Mouse (Mus musculus): ENCODE measurements around the gene Fam92b. TPM values are rescaled to one million over a fixed set of nuclear protein-coding genes. Genes with fewer than 3 reads are reported as not detected.
A peak's percentile ranks its signal among the peaks of the same experiment; 100 is the strongest.

Gene Fam92b
- total RNA-seq, 2 experiments from 2014 or later: not detected

DNA sequence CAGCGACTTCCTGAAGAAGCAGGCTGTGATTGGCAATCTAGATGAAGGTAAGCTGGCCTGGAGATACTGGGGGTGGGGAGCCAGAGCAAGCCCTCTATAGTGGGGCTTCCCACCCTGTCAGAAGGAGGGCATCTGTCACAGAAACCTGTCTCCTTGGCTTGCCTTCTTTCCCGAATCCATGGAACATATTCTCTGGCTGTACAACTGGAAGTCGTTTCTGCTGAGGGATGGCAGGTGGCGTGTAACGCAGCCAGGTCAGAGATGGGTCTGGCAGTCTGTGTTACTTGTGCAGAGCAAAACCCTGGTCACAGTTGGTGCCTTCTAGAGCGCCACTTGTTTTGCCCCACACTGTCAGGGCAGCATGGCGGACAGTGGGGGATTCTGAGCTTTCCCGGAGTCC, 16.9 kb downstream of the Fam92b start:
- no peak for DNase-seq (ENCODE audit: low spot score in 2 of 2)

DNA sequence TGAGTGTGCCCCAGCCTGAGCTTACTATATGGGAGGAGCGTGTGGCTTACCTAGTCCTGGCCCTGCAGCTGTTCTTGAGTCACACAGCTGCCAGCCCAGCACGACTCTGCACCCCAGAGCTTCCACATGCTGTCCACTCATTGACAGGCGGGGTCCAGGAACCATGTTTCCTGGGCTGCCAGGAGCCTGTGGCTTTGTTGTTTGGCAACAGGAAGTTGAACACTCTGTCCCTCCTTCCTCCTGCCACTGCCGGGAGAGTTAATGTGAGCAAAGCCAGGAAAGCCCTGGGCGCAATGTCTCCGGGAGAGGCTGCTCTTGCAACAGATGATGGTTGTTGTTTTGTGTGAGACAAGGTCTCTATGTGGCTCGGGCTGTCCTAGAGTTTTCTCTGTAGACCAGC, 24.6 kb downstream of the Fam92b start:
- DNase-seq (ENCODE audit: low spot score in 2 of 2): no peak

DNA sequence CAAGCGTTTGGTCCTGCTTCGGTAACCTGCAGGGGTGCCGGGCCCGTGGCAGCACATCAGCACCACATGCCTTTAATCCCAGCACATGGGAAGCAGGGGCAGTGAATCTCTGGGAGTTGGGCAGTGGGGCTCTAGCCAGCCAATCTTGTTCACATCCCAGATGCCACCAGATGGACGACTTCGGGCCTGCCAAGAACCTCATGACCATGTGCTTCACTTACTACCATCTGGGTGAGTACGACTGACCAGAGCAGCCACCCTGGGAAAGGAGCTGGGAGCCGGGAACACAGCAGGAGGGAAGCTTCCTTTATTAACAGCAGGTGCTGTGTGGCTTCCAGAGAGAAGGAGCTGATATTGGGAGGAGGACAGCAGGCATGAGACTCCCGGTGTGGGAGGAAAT, 26.1 kb downstream of the Fam92b start:
- DNase-seq (ENCODE audit: low spot score in 2 of 2): no peak

- no peak for DNase-seq (ENCODE audit: low spot score in 2 of 2)
Measured at GRCm38 (mm10) chr8:120150028-120150427, 27.2 kb downstream of the Fam92b start.

- DNase-seq (ENCODE audit: low spot score in 2 of 2): no peak
Measured at GRCm38 (mm10) chr8:120146051-120146450, 31.2 kb downstream of the Fam92b start.

DNA sequence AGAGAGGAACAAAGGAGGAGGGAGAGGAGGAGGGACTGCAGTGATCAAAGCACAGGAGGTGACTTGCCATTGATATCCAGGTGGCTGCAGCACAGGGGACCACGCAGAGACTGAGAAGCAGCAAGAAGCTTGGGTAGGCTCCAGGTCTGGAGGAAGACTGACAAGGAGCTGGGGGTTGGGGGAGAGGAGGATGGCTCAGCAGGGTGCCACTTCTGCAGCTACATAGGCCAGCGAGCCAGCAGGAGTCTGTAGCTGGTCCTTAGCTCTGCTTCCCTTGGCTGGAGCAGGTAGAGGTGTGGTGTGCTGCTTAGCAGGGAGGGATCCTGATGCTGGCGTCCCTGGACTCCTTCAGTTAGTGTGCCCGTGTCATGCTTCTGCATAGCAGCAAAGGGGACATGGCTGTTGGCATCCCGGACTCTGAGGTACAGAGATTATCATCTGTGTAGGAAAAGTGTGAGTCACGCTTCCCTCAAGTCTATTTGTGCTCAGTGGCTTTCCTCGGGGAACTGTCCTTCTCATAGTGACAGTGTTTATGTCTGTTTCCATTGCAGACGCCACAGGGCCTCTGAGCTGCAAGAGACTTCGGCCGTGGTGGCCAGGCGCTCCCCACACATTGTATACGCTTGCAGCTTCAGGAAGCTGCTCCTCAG, 32.5 kb downstream of the Fam92b start:
- no peak for DNase-seq (ENCODE audit: low spot score in 2 of 2)

- DNase-seq (ENCODE audit: low spot score in 2 of 2): peak; percentile 53 to 56
Measured at GRCm38 (mm10) chr8:120143911-120144651, 33.2 kb downstream of the Fam92b start.

- DNase-seq (ENCODE audit: low spot score in 2 of 2): no peak
Measured at GRCm38 (mm10) chr8:120140769-120141168, 36.5 kb downstream of the Fam92b start.

DNA sequence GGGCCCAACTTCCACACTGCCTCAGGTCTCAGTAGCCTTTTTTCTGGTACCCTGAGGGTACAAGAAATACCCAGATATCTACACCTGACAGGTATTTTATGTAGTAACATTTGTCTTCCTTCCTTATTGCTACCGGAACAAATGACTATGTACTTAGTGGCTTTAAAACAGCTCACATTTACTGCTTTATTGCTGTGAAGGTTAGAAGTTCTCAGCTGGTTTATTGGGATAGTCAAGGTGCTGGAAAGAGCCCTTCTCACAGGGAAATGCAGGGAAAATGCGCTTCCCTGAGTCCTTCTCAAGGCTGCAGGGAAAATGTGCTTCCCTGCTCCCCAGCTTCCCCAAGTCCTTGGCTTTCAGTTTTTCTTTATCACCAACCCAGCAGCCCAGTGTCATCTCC, 38.3 kb downstream of the Fam92b start:
- DNase-seq (ENCODE audit: low spot score in 2 of 2): no peak

DNA sequence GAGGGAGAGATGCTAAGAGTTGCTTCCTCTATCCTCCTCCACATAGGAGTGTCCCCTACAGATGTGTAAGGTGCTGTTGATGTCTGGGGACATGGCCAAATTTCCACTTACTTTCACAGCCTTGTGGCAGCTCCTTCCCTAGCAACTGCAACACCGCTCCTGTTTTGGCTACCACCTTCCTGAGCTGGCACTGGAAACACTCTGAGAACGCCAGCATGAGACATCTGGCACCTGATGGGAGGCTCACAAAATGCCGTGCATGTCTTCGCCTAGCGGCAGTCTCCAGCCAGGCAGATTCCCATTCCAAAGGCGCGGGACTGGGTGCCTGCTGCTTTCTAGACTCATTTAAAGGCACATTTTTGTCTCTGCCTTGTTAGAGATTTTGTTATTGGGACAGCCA, 40.6 kb downstream of the Fam92b start:
- DNase-seq (ENCODE audit: low spot score in 2 of 2): peak; percentile 60 to 61

GRCm38 (mm10) chr8:120135687-120136086, 41.6 kb downstream of the Fam92b start:
- DNase-seq (ENCODE audit: low spot score in 2 of 2): no peak

DNA sequence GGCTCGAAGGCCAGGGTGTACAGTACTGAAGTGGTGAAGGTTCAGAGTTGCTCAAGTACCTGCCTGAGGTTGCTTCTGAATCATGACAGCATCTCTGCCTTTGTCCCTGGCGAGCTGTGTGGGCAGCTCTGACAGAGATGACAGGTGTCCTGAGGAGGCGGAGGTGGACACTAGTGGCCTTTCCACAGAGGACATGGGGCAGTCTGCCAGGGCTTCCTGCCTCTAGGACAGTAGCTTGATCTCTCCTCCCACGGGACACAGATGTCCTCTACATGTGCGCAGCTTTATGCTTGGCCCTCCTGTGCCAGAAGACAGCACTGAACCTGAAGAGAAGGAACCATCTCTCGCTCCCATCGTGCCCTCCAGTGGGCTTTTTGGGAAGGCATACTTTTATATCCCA, 44.1 kb downstream of the Fam92b start:
- no peak for DNase-seq (ENCODE audit: low spot score in 2 of 2)

GRCm38 (mm10) chr8:120131158-120131557, 46.1 kb downstream of the Fam92b start:
- DNase-seq (ENCODE audit: low spot score in 2 of 2): no peak

DNA sequence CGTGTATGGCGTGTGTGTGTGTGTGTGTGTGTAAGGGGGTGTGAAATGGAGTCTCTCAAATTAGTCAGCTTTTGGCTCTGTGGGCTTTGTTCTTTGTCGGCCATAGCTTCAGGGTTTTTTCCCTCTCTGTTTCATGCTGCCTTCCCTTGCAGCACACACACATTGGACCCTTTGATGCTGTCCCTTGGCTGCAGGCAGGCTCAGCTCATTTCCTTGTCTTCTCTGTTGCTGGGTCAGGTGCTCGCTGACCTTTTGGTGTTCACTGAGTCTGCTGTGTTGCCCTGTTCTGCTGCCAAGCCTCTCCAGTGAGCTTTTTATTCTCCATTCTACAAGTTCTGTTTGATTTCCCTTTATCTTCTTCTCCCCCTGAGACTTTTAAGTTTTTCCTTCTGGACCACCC, 47.7 kb downstream of the Fam92b start:
- DNase-seq (ENCODE audit: low spot score in 2 of 2): no peak

DNA sequence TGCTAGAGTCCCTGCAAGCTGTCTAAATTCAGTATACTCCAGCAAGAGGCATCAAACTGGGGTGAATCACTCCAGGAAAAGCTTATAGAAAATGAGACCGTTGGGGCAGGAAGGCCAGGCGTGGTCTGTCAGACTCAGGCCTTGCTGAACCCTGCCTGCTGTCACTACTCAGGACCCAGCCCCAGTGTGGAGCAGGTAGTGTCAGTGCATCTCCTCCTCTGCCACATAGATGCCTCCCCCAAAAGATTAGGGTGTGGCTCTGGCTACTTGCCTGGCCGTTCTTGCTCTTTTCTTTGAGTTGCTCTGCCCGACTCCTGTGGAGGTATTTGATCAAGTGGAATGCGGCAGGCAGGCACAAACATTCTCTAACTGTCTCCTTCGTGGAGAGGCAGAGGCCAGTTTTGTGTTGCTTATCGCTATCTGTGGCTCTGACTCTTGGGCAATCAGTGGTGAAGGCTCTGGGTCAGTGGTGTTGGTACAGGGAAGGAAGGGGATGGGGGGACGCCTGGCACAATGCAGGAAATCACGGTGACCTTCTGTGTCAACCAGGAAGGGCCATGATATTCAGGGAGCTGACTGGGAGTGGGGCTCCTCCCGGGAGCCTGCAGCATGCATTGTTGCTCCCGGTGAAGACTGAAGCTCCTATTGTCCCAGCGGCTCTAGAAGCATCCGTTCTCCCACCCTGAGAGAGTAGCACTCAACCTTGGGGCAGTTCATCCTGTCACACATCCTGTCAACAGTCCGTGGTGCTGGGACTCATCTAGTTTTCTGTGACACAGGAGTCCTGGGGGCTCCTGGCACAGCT, 50.7 kb downstream of the Fam92b start:
- no peak for DNase-seq (ENCODE audit: low spot score in 2 of 2)

GRCm38 (mm10) chr8:120124836-120125389, 52.4 kb downstream of the Fam92b start:
- DNase-seq (ENCODE audit: low spot score in 2 of 2): no peak

DNA sequence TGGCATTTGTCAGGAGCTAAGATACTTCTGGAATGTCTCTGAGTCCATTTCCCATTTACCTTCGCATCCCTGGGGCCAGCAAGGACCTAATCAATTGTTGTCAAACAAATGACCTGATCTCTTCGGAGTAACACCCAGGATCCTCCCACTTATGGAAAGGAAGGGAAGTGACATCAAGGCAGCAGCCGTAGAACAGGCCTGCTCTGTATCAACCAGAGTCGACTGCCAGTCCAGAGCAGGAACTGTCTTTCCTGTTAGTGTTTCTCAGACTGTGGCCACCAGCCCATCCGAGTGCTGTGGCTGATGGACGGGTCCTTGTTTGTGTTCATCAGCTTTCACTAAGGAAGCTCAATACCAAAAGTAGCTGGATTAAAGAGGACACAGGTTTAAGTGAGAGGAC, 53.0 kb downstream of the Fam92b start:
- no peak for DNase-seq (ENCODE audit: low spot score in 2 of 2)

DNA sequence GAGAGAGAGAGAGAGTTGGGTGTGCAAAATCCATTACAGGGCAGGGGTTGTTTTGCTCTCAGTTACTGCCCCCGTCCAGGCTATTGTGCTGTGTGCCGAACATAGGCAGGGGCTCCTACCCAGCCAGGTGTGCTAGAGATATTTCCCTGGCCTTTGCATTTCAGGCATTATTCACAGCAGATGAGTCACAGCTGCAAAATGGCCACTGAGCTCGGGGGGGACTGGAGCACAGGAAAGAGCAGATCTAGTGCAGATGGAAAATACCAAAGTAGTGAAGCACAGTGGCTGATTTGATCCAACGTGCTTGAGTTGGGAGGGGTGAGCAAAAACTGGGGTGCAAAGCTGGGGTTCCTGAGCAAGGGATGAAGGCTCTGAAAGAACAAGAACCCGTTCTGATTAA, 56.3 kb downstream of the Fam92b start:
- DNase-seq (ENCODE audit: low spot score in 2 of 2): no peak

- no peak for DNase-seq (ENCODE audit: low spot score in 2 of 2)
Measured at GRCm38 (mm10) chr8:120119931-120120330, 57.3 kb downstream of the Fam92b start.

- no peak for DNase-seq (ENCODE audit: low spot score in 2 of 2)
Measured at GRCm38 (mm10) chr8:120119429-120119828, 57.8 kb downstream of the Fam92b start.

- DNase-seq (ENCODE audit: low spot score in 2 of 2): no peak
Measured at GRCm38 (mm10) chr8:120118847-120119246, 58.4 kb downstream of the Fam92b start.

- DNase-seq (ENCODE audit: low spot score in 2 of 2): no peak
Measured at GRCm38 (mm10) chr8:120118162-120118561, 59.1 kb downstream of the Fam92b start.
